Mouse (Mus musculus) intestine, postnatal 0 days (tissue): ENCODE data around the gene Mymx. TPM values are rescaled to one million over a fixed set of nuclear protein-coding genes. Genes with fewer than 3 reads are reported as not detected.

Source experiments
- ATAC-seq: fragments of 200-750 bp; cut with Nextera tagmentation; 2 replicates; pipeline ENCODE4 v1.8.0; 2017; ENCODE audit warnings: mild to moderate bottlenecking, moderate TSS enrichment, moderate library complexity
- H3K27ac ChIP-seq: fragments of 300-500 bp; sonication (generic); 2 replicates; pipeline ENCODE4 v1.5.1; 2014; ENCODE audit warnings: mild to moderate bottlenecking, low read depth, low read length, moderate library complexity
- H3K27me3 ChIP-seq: fragments of 300-500 bp; sonication (generic); replicated peaks from 2 replicates; pipeline ENCODE4 v1.6.1; 2014; ENCODE audit warnings: low read length, mixed read lengths; ENCODE audit not compliant: control insufficient read depth, insufficient read depth
- H3K36me3 ChIP-seq: fragments of 300-500 bp; sonication (generic); 2 replicates; pipeline ENCODE4 v1.6.1; 2014; ENCODE audit warnings: mild to moderate bottlenecking, moderate library complexity; ENCODE audit not compliant: control insufficient read depth, insufficient read depth
- H3K4me1 ChIP-seq: fragments of 300-500 bp; sonication (generic); replicated peaks from 2 replicates; pipeline ENCODE4 v1.6.1; 2014; ENCODE audit warnings: antibody characterized with exemption, low read length, mixed read lengths; ENCODE audit not compliant: control insufficient read depth, insufficient read depth
- H3K4me2 ChIP-seq: fragments of 300-500 bp; sonication (generic); replicated peaks from 2 replicates; pipeline ENCODE4 v1.6.1; 2014; ENCODE audit warnings: low read depth, mild to moderate bottlenecking, moderate library complexity
- H3K4me3 ChIP-seq: fragments of 300-500 bp; sonication (generic); 2 replicates; pipeline ENCODE4 v1.5.1; 2014; ENCODE audit warnings: low read depth, low read length
- H3K9ac ChIP-seq: fragments of 300-500 bp; sonication (generic); 2 replicates; pipeline ENCODE4 v1.6.1; 2014; ENCODE audit warnings: mild to moderate bottlenecking, low read depth, low read length
- H3K9me3 ChIP-seq: fragments of 300-500 bp; sonication (generic); 2 replicates; pipeline ENCODE4 v1.6.1; 2016; ENCODE audit warnings: mixed run types; ENCODE audit not compliant: control insufficient read depth
- CTCF ChIP-seq: sonication (generic); IDR thresholded peaks from 2 replicates; pipeline ENCODE4 v1.5.1; 2016; ENCODE audit warnings: low read depth, mild to moderate bottlenecking, control low read depth, antibody characterized with exemption, moderate library complexity
- WGBS: fragments of 180-500 bp; shearing (Covaris S2); extraction: QIAGEN DNeasy Blood & Tissue Kit; methylation state at CpG from one replicate; pipeline ENCODE4 v1.1.7; 2014; 5-methylcytosine and 5-hydroxymethylcytosine counted together
- polyA plus RNA-seq: library from polyadenylated mRNA; unstranded; fragments of >200 nt; fragmentation: Nextera tagmentation; extraction: Ambion mirVana; gene quantifications from 2 replicates; pipeline ENCODE4 v1.2.1, GENCODE M21; 2015

Mymx gene
- polyA plus RNA-seq, 1 experiment from 2014 or later, result 0.34 TPM

DNA sequence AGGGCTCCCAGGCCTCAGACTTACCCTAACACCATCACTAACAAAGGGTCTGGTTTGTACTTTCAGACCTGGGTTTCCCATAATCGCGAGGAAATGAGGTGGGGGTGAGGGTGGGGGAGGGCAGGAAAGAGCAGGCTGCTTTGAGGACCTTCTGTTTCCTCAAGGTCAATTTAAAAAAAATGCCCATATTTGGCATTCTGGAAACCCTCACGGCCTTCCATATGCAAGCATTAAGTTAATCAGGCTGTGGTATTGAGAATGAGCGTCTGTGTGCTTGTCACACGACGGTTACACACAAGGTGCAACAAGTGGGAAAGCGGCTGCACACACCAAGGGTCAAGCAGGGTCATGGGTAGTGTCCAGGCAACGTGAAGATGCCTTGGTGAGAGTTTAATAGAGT, 10.1 kb upstream of the Mymx start:
- H3K4me2 ChIP-seq, result no peak overlapping the region
- H3K4me3 ChIP-seq, result no peak overlapping the region
- 71% methylated on average over 8 of the region's 8 CpGs for WGBS
- H3K4me1 ChIP-seq, result no peaks in the 10 kb centered on the region
- H3K9me3 ChIP-seq, result no peaks in the 10 kb centered on the region
- no peak for TF ChIP-seq CTCF
- H3K9ac ChIP-seq, result no peak overlapping the region
- H3K36me3 ChIP-seq, result no peaks in the 10 kb centered on the region
- H3K27ac ChIP-seq, result no peak overlapping the region
- H3K27me3 ChIP-seq, result no peaks in the 10 kb centered on the region
- no peak for ATAC-seq

DNA sequence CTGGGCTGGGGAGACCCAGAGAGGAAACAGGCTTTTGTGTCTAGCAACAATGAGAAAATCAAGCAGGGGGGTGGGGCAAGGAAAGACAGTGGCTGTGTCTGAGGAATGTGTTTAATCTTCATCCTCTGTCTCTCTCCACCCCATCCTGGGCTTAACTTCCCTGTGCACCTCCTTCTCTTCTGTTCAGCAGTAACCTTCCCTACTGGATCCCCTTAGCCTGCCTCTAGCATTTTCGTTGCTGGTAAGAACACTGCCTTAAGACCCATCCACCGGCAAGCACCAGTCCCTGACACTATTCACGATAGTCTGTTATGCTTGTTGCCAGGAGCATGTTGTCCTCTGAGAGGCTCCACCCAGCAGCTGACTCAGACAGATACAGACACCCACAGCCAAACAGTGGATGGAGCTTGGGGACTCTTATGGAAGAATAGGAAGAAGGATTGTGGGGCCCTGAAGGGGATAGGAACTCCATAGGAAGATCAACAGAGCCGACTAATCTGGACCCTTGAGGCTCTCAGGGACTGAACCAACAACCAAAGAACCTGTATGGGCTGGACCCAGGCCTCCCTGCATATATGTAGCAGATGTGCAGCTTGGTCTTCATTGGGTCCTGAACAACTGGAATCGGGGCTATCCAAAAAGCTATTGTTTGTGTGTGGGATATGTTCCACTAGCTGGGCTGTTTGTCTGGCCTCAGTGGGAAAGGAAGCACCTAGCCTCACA, 8.4 kb upstream of the Mymx start:
- H3K4me3 ChIP-seq, result no peak overlapping the region
- no peak for TF ChIP-seq CTCF
- no peaks in the 10 kb centered on the region for H3K4me1 ChIP-seq
- no peaks in the 10 kb centered on the region for H3K9me3 ChIP-seq
- H3K27ac ChIP-seq, result 0 out of 2 replicates have a peak overlapping the region, but pooled peaks have one; percentile 5
- 33% methylated on average over 5 of the region's 5 CpGs for WGBS
- no peaks in the 10 kb centered on the region for H3K27me3 ChIP-seq
- H3K36me3 ChIP-seq, result no peaks in the 10 kb centered on the region
- no peak overlapping the region for H3K9ac ChIP-seq
- no peak overlapping the region for H3K4me2 ChIP-seq
- peak; percentile 25; the same call in 1 of the 2 replicates for ATAC-seq

DNA sequence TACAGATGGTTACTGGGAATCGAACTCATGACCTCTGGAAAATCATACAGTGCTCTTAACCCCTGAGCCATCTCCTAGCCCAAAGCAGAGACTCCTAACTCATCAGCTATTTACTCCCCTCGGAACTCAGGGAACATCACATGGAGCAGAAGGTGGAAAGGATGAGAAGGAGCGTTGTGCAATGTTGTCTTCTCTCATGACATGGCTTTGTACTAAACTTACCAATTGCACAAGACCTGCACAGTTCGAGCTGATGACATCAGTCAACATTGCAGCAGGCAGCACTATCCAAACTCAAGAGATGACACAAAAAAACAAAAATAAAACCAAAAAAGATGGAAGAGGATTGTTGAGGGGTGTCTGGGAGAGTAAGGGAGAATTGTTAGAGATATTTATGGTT, 6.5 kb upstream of the Mymx start:
- no peaks in the 10 kb centered on the region for H3K9me3 ChIP-seq
- no peaks in the 10 kb centered on the region for H3K36me3 ChIP-seq
- 91% methylated on average over 4 of the region's 4 CpGs for WGBS
- no peak overlapping the region for H3K4me3 ChIP-seq
- no peak overlapping the region for H3K4me2 ChIP-seq
- no peak for ATAC-seq
- H3K9ac ChIP-seq, result no peak overlapping the region
- H3K4me1 ChIP-seq, result no peaks in the 10 kb centered on the region
- no peak overlapping the region for H3K27ac ChIP-seq
- H3K27me3 ChIP-seq, result no peaks in the 10 kb centered on the region
- TF ChIP-seq CTCF, result no peak

DNA sequence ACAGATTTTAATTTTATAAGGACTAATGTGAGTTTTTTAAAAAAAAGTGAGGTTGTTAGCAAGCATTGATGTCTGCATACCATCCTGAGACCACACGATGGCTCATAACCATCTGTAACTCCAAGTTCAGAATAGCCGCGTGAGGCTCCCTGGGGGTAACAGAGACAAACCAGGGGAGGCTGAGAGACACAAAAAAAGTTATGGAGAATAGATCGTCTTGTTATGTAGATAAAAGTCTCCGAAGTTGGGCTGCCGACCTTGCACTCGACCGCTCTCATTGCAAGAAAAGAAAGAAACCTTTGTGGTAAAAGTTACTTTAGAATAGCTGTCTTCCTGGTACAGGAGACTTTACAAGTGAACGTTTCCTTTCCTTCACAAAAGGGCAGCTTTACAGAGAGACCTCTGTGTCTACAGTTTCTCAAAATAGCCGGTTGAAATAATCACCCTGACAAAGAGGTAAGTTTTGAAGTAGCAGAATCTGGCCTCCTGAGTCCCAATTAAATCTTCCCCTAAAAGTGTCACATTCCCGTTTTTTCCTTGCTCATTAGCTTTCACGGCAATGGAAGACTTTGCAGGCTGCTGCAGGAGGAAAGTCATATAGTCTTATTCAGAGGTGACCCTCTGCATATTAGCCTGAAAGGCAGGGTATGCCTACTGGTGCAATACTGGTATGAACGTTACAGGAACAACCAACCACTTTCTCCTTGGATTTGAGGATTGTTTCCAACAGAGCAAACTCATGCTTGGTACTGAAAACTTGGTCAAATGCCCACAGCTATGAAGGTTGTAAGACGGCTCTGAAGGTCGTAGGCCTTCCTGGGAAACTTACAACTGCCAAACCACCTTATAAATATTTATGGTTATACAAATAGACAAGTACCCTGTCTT, 5.3 kb upstream of the Mymx start:
- no peaks in the 10 kb centered on the region for H3K27me3 ChIP-seq
- H3K36me3 ChIP-seq, result no peaks in the 10 kb centered on the region
- WGBS, result 78% methylated on average over 15 of the region's 15 CpGs
- H3K9me3 ChIP-seq, result no peaks in the 10 kb centered on the region
- no peak overlapping the region for H3K4me3 ChIP-seq
- no peak for ATAC-seq
- no peak overlapping the region for H3K4me2 ChIP-seq
- H3K4me1 ChIP-seq, result no peaks in the 10 kb centered on the region
- no peak overlapping the region for H3K27ac ChIP-seq
- no peak for TF ChIP-seq CTCF
- no peak overlapping the region for H3K9ac ChIP-seq

DNA sequence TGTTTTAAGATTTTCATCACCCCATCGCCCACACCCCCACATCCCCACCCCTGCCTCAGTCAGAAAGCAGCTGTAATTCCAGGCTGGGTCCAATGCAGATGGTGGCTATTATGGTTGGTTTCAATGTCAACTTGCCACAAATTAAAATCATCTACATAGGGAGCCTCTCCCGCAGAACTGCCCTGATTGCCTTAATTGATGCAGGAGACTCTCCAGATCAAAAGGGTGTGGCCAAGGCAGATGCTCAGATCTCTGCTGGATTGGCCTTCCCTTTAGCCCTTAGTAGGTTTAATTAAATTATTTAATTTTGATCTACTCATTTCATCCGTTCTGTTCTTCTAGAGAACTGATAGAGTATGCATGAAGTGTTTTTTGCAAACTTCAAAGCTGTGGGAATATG, 1.1 kb upstream of the Mymx start:
- Histone ChIP-seq H3K9me3 (no peaks in the 10 kb centered on the region), H3K4me2 (no peak overlapping the region), H3K4me3 (no peak overlapping the region), H3K36me3 (no peaks in the 10 kb centered on the region), H3K9ac (no peak overlapping the region), H3K27me3 (no peaks in the 10 kb centered on the region), H3K4me1 (no peaks in the 10 kb centered on the region), H3K27ac (no peak overlapping the region)
- 90% methylated on average over 3 of the region's 3 CpGs for WGBS
- no peak for ATAC-seq
- no peak for TF ChIP-seq CTCF

DNA sequence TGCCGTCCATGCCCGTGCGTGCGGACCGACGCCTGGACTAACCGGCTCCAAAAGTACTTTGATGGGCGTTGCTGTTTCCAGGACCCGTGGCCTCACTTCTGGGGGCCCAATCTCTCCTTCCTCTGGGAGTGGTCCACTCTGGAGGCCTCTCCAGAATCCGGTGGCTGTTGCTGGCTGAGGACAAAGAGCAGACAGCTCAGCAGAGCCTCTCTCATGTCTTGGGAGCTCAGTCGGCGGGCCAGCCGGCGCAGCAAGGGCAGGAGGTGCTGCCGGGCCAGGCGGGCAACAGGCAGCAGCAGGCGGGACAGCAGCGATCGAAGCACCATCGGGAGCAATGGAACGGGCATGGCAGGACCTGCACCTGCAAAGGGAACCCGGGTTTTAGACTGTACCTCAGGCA, 577 bp downstream of the Mymx start:
- no peaks in the 10 kb centered on the region for H3K4me1 ChIP-seq
- WGBS, result 21% methylated on average over 22 of the region's 22 CpGs
- no peaks in the 10 kb centered on the region for H3K9me3 ChIP-seq
- H3K36me3 ChIP-seq, result no peaks in the 10 kb centered on the region
- no peak overlapping the region for H3K4me3 ChIP-seq
- no peaks in the 10 kb centered on the region for H3K27me3 ChIP-seq
- H3K4me2 ChIP-seq, result peak overlapping the region; percentile 37; the same call in 1 of the 2 replicates
- no peak overlapping the region for H3K27ac ChIP-seq
- H3K9ac ChIP-seq, result no peak overlapping the region
- no peak for ATAC-seq
- TF ChIP-seq CTCF, result no peak
